Mouse (Mus musculus): Measurements from ENCODE around the gene Cox7c. TPM values are rescaled to one million over a fixed set of nuclear protein-coding genes. Genes with fewer than 3 reads are reported as not detected.
"Not testable (repeated sequence)": the region's sequence is repeated elsewhere in the genome, so short reads cannot be mapped to it uniquely, and the experiment has no call there.

Cox7c gene
- 1,263 and 1,354 TPM in 2 replicates for total RNA-seq (2012; rRNA removed)

GRCm38 (mm10) chr13:86046254-86046951 lies at the start of gene Cox7c:
Cox7c (minus strand) TSS chr13:86046904.
- Histone ChIP-seq H3K4me1 (ENCODE audit: control insufficient read depth in 2 of 2, insufficient read depth in 2 of 2, low read length in 2 of 2, poor library complexity in 1 of 2) (no peaks in the 10 kb centered on the region), H3K27ac (ENCODE audit: insufficient read depth, low read depth, low read length, poor library complexity, severe bottlenecking) (peak within 1 kb of the TSS; percentile 93), H3K9ac (ENCODE audit: insufficient read depth, low read depth, low read length, poor library complexity, severe bottlenecking) (peak within 1 kb of the TSS; percentile 100), H3K4me3 (ENCODE audit: insufficient read depth in 1 of 2, low read depth in 1 of 2, low read length in 2 of 2, poor library complexity in 1 of 2, severe bottlenecking in 1 of 2) (peak within 1 kb of the TSS; percentile 66 to 100), H3K36me3 (ENCODE audit: control insufficient read depth, insufficient read depth, low read length, poor library complexity, severe bottlenecking) (peaks cover 3% of the 10 kb centered on the region; the same call in 1 of the 2 replicates), H3K9me3 (ENCODE audit: control insufficient read depth, insufficient read depth, low read depth, low read length) (no peaks in the 10 kb centered on the region)
- DNase-seq (ENCODE audit: low read depth, low spot score) = peak; percentile 88
- in situ Hi-C loops (cut with MboI; ENCODE audit: low sequenced_read_pairs in 2 of 2, unreplicated experiment in 2 of 2) = no loop called here
- TF ChIP-seq HCFC1 (IDR thresholded peaks at IDR 0.05; ENCODE audit: borderline replicate concordance, insufficient read depth, low read length) (peak; percentile 94), ZC3H11A (IDR thresholded peaks at IDR 0.05; ENCODE audit: borderline replicate concordance, low read depth, low read length) (no peak)

- H3K9me3 ChIP-seq (ENCODE audit: control insufficient read depth, insufficient read depth, low read depth, low read length) = no peaks in the 10 kb centered on the region
- H3K4me3 ChIP-seq (ENCODE audit: insufficient read depth in 1 of 2, low read depth in 1 of 2, low read length in 2 of 2, poor library complexity in 1 of 2, severe bottlenecking in 1 of 2) = no peak overlapping the region
- H3K4me1 ChIP-seq (ENCODE audit: control insufficient read depth in 2 of 2, insufficient read depth in 2 of 2, low read length in 2 of 2, poor library complexity in 1 of 2) = no peaks in the 10 kb centered on the region
- in situ Hi-C loops (cut with MboI; ENCODE audit: low sequenced_read_pairs in 2 of 2, unreplicated experiment in 2 of 2) = no loop called here
- TF ChIP-seq ZC3H11A (IDR thresholded peaks at IDR 0.05; ENCODE audit: borderline replicate concordance, low read depth, low read length) = no peak
- no peak for TF ChIP-seq MAFK (IDR thresholded peaks at IDR 0.05; ENCODE audit: insufficient read depth, low read depth, low read length)
- no peak for TF ChIP-seq HCFC1 (IDR thresholded peaks at IDR 0.05; ENCODE audit: borderline replicate concordance, insufficient read depth, low read length)
- TF ChIP-seq CHD2 (IDR thresholded peaks at IDR 0.05; ENCODE audit: low read depth, low read length) = no peak
- TF ChIP-seq ZNF384 (IDR thresholded peaks at IDR 0.05; ENCODE audit: low read depth, low read length) = no peak
- no peak overlapping the region for H3K9ac ChIP-seq (ENCODE audit: insufficient read depth, low read depth, low read length, poor library complexity, severe bottlenecking)
- no peaks in the 10 kb centered on the region for H3K36me3 ChIP-seq (ENCODE audit: control insufficient read depth, insufficient read depth, low read length, poor library complexity, severe bottlenecking)
- H3K27ac ChIP-seq (ENCODE audit: insufficient read depth, low read depth, low read length, poor library complexity, severe bottlenecking) = no peak overlapping the region
- no peak for DNase-seq (ENCODE audit: low read depth, low spot score)
Measured at GRCm38 (mm10) chr13:86068011-86068724, 21.5 kb upstream of the Cox7c start.

- Histone ChIP-seq H3K9ac (ENCODE audit: insufficient read depth, low read depth, low read length, poor library complexity, severe bottlenecking) (no peak overlapping the region), H3K36me3 (ENCODE audit: control insufficient read depth, insufficient read depth, low read length, poor library complexity, severe bottlenecking) (no peaks in the 10 kb centered on the region), H3K9me3 (ENCODE audit: control insufficient read depth, insufficient read depth, low read depth, low read length) (no peaks in the 10 kb centered on the region), H3K27ac (ENCODE audit: insufficient read depth, low read depth, low read length, poor library complexity, severe bottlenecking) (no peak overlapping the region), H3K4me3 (ENCODE audit: insufficient read depth in 1 of 2, low read depth in 1 of 2, low read length in 2 of 2, poor library complexity in 1 of 2, severe bottlenecking in 1 of 2) (no peak overlapping the region), H3K4me1 (ENCODE audit: control insufficient read depth in 2 of 2, insufficient read depth in 2 of 2, low read length in 2 of 2, poor library complexity in 1 of 2) (no peaks in the 10 kb centered on the region)
- in situ Hi-C loops (cut with MboI; ENCODE audit: low sequenced_read_pairs in 2 of 2, unreplicated experiment in 2 of 2) = no loop called here
- DNase-seq (ENCODE audit: low read depth, low spot score) = no peak
- TF ChIP-seq MAFK (IDR thresholded peaks at IDR 0.05; ENCODE audit: insufficient read depth, low read depth, low read length) (no peak), HCFC1 (IDR thresholded peaks at IDR 0.05; ENCODE audit: borderline replicate concordance, insufficient read depth, low read length) (no peak), CHD2 (IDR thresholded peaks at IDR 0.05; ENCODE audit: low read depth, low read length) (no peak), ZC3H11A (IDR thresholded peaks at IDR 0.05; ENCODE audit: borderline replicate concordance, low read depth, low read length) (no peak), ZNF384 (IDR thresholded peaks at IDR 0.05; ENCODE audit: low read depth, low read length) (no peak)
Measured at GRCm38 (mm10) chr13:86067508-86067907, 20.8 kb upstream of the Cox7c start.

- in situ Hi-C loops (cut with MboI; ENCODE audit: low sequenced_read_pairs in 2 of 2, unreplicated experiment in 2 of 2); H3K9me3 ChIP-seq (ENCODE audit: control insufficient read depth, insufficient read depth, low read depth, low read length); H3K36me3 ChIP-seq (ENCODE audit: control insufficient read depth, insufficient read depth, low read length, poor library complexity, severe bottlenecking); H3K4me1 ChIP-seq (ENCODE audit: control insufficient read depth in 2 of 2, insufficient read depth in 2 of 2, low read length in 2 of 2, poor library complexity in 1 of 2): not testable (repeated sequence)
- peak overlapping the region; percentile 70 to 72 for H3K4me3 ChIP-seq (ENCODE audit: insufficient read depth in 1 of 2, low read depth in 1 of 2, low read length in 2 of 2, poor library complexity in 1 of 2, severe bottlenecking in 1 of 2)
- peak overlapping the region; percentile 80 for H3K9ac ChIP-seq (ENCODE audit: insufficient read depth, low read depth, low read length, poor library complexity, severe bottlenecking)
- peak overlapping the region; percentile 3; the same call in 1 of the 2 replicates for H3K27ac ChIP-seq (ENCODE audit: insufficient read depth, low read depth, low read length, poor library complexity, severe bottlenecking)
- DNase-seq (ENCODE audit: low read depth, low spot score) = peak; percentile 64
Measured at GRCm38 (mm10) chr13:86054091-86054490, 7.4 kb upstream of the Cox7c start.
